Mouse (Mus musculus) CH12.LX (cell line): ENCODE measurements around the gene Kmt5a. TPM values are rescaled to one million over a fixed set of nuclear protein-coding genes. Genes with fewer than 3 reads are reported as not detected.

ENCODE experiments used
- DNase-seq: peaks from one replicate; pipeline ENCODE4 v3.0.0-alpha.2; 2013; ENCODE audit errors: extremely low read depth
- H3K27ac ChIP-seq: 2 replicates; pipeline ENCODE4 v1.5.1; 2012; ENCODE audit warnings: low read depth, mild to moderate bottlenecking, control low read depth, moderate library complexity; ENCODE audit not compliant: insufficient read depth
- H3K27me3 ChIP-seq: replicated peaks from 2 replicates; pipeline ENCODE3; 2012; ENCODE audit warnings: inconsistent platforms
- H3K36me3 ChIP-seq, 2 experiments: replicated peaks in 1 of 2; 2 replicates each; pipeline versions ENCODE3 to v1.6.1; 2012; ENCODE audit warnings: inconsistent platforms in 1 of 2, low read length in 1 of 2, mild to moderate bottlenecking in 1 of 2, mixed read lengths in 1 of 2, moderate library complexity in 1 of 2; ENCODE audit not compliant: control insufficient read depth in 1 of 2, insufficient read depth in 1 of 2
- H3K4me1 ChIP-seq, 2 experiments: 2 replicates each; pipeline ENCODE4 v1.6.1; 2012; ENCODE audit warnings: inconsistent platforms in 1 of 2, moderate library complexity in 1 of 2; ENCODE audit not compliant: insufficient read depth in 2 of 2, control insufficient read depth in 1 of 2
- H3K4me2 ChIP-seq: 2 replicates; pipeline ENCODE4 v1.6.1; 2012; ENCODE audit warnings: low read depth, mild to moderate bottlenecking, control low read depth; ENCODE audit not compliant: poor library complexity, insufficient read depth, severe bottlenecking
- H3K4me3 ChIP-seq, 3 experiments: fragments of 150-350 bp in 1 of 3; sonication (generic) in 1 of 3; replicated peaks in 1 of 3; 2 replicates each; pipeline versions ENCODE3 to v1.5.1; 2011 to 2012; ENCODE audit warnings: low read depth in 2 of 3, low read length in 2 of 3, mild to moderate bottlenecking in 2 of 3, moderate library complexity in 2 of 3, control low read depth in 1 of 3, improper control_type of control experiment in 1 of 3, inconsistent platforms in 1 of 3, mixed read lengths in 1 of 3; ENCODE audit not compliant: poor library complexity in 1 of 3
- H3K79me2 ChIP-seq: replicated peaks from 2 replicates; pipeline ENCODE4 v1.6.1; 2012; ENCODE audit warnings: mild to moderate bottlenecking, moderate library complexity; ENCODE audit not compliant: control insufficient read depth, poor library complexity, insufficient read depth, severe bottlenecking; ENCODE audit errors: extremely low read depth
- H3K9ac ChIP-seq: 2 replicates; pipeline ENCODE4 v1.6.1; 2012; ENCODE audit warnings: low read depth, mild to moderate bottlenecking, control low read depth, moderate library complexity; ENCODE audit not compliant: insufficient read depth
- H3K9me3 ChIP-seq: replicated peaks from 2 replicates; pipeline ENCODE3; 2012; ENCODE audit warnings: low read length, inconsistent platforms, mixed read lengths
- BHLHE40 ChIP-seq: IDR thresholded peaks from 2 replicates; pipeline ENCODE4 v1.6.1; 2011; ENCODE audit warnings: mild to moderate bottlenecking, low read depth, low read length, improper control_type of control experiment
- CHD1 ChIP-seq: IDR thresholded peaks from 2 replicates; pipeline ENCODE4 v1.6.1; 2012; ENCODE audit warnings: low read depth, low read length, improper control_type of control experiment, inconsistent platforms
- CTCF ChIP-seq, 2 experiments: IDR thresholded peaks in 1 of 2; conservative IDR thresholded peaks in 1 of 2; 2 replicates each; pipeline ENCODE4 v1.5.1; 2011 to 2012; ENCODE audit warnings: low read depth in 2 of 2, low read length in 2 of 2, improper control_type of control experiment in 1 of 2, inconsistent platforms in 1 of 2, mild to moderate bottlenecking in 1 of 2, moderate library complexity in 1 of 2
- ETS1 ChIP-seq: conservative IDR thresholded peaks from 2 replicates; pipeline ENCODE4 v1.6.1; 2012; ENCODE audit warnings: low read depth, mild to moderate bottlenecking, inconsistent platforms, low read length, improper control_type of control experiment, moderate library complexity
- GABPA ChIP-seq: IDR thresholded peaks from 2 replicates; pipeline ENCODE4 v1.6.1; 2012; ENCODE audit warnings: low read depth, low read length, improper control_type of control experiment, inconsistent platforms; ENCODE audit not compliant: insufficient replicate concordance
- HCFC1 ChIP-seq: IDR thresholded peaks from 2 replicates; pipeline ENCODE4 v1.6.1; 2012; ENCODE audit warnings: low read depth, mild to moderate bottlenecking, inconsistent platforms, low read length, improper control_type of control experiment
- JUN ChIP-seq: IDR thresholded peaks from 2 replicates; pipeline ENCODE4 v1.6.1; 2011; ENCODE audit warnings: low read depth, mild to moderate bottlenecking, low read length, improper control_type of control experiment, moderate library complexity; ENCODE audit not compliant: insufficient read depth
- JUND ChIP-seq: conservative IDR thresholded peaks from 2 replicates; pipeline ENCODE4 v1.6.1; 2011; ENCODE audit warnings: low read depth, low read length, improper control_type of control experiment
- MAFK ChIP-seq: IDR thresholded peaks from 2 replicates; pipeline ENCODE4 v1.6.1; 2011; ENCODE audit warnings: low read length, improper control_type of control experiment; ENCODE audit not compliant: insufficient replicate concordance
- MXI1 ChIP-seq: IDR thresholded peaks from 2 replicates; pipeline ENCODE4 v1.6.1; 2011; ENCODE audit warnings: mild to moderate bottlenecking, low read depth, low read length, improper control_type of control experiment
- SMC3 ChIP-seq: IDR thresholded peaks from 2 replicates; pipeline ENCODE4 v1.6.1; 2011; ENCODE audit warnings: low read depth, low read length, improper control_type of control experiment
- TBP ChIP-seq: conservative IDR thresholded peaks from 2 replicates; pipeline ENCODE4 v1.6.1; 2011; ENCODE audit warnings: low read depth, low read length, improper control_type of control experiment
- TCF12 ChIP-seq: IDR thresholded peaks from 2 replicates; pipeline ENCODE4 v1.6.1; 2014; ENCODE audit warnings: low read depth, mild to moderate bottlenecking, inconsistent platforms, low read length, improper control_type of control experiment
- ZKSCAN1 ChIP-seq: IDR thresholded peaks from 2 replicates; pipeline ENCODE4 v1.6.1; 2012; ENCODE audit warnings: low read depth, inconsistent platforms, low read length, improper control_type of control experiment, borderline replicate concordance
- dilution Hi-C: fragments of 300-500 bp; cut with MboI; formaldehyde crosslinking; loops from 2 replicates; pipeline ENCODE4 v1.14.3; 2020; ENCODE audit warnings: low sequenced_read_pairs; ENCODE audit not compliant: extremely low pct_unique_long_range_greater_than_20kb, extremely low pct_ligation_motif_present
- in situ Hi-C: fragments of 300-500 bp; cut with MboI; formaldehyde crosslinking; loops from 3 replicates; pipeline ENCODE4 v1.14.3; 2019; ENCODE audit warnings: low sequenced_read_pairs, low pct_ligation_motif_present, low pct_unique_long_range_greater_than_20kb, mixed read lengths
- polyA plus RNA-seq: library from polyadenylated mRNA; unstranded; fragments of >175 nt; gene quantifications from 2 replicates; pipeline ENCODE4 v1.2.1, GENCODE M21; 2012; ENCODE audit warnings: low read depth; ENCODE audit not compliant: insufficient read length
- total RNA-seq, 2 experiments: library from RNA; depleted of rRNA; stranded (reverse); fragments of 300-350 nt in 1 of 2; fragments of >200 nt in 1 of 2; gene quantifications; 2 replicates each; pipeline ENCODE4 v1.2.3; 2012 to 2014

The Kmt5a gene
- total and polyA plus RNA-seq, 3 experiments, result 55.3 to 151 (median 62.8) TPM

DNA sequence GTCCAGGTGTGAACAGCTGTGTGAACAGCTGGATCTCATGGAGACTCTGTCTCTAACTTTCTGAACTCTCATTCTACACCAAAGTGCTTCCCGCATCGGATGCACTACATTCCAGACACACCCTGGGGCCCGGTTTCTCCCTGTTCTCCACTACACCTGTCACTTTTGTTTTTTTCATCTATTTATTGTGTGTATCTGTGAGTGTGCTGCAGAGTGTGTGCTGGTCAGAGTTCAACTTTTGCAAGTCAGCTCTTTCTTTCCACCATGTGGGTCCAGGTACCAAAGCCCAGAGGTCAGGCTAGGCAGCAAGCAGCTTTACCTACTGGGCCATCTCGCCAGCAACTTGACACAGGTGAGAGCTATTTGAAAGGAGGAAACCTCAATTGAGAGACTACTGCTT lies 65.5 kb downstream of the Kmt5a start:
- no peaks in the 10 kb centered on the region for H3K27me3 ChIP-seq
- dilution Hi-C loops (no loop called here), in situ Hi-C loops (no loop called here)
- H3K9ac ChIP-seq, result no peak overlapping the region
- H3K4me1 ChIP-seq, result peaks cover 7 to 22% of the 10 kb centered on the region in 2 experiments; a peak in 3 of 4 replicates
- H3K4me3 ChIP-seq, result no peak overlapping the region
- H3K27ac ChIP-seq, result no peak overlapping the region
- no peaks in the 10 kb centered on the region for H3K79me2 ChIP-seq
- no peaks in the 10 kb centered on the region for H3K9me3 ChIP-seq
- no peak for DNase-seq
- H3K36me3 ChIP-seq, result peaks cover 5 to 26% of the 10 kb centered on the region in 2 experiments
- H3K4me2 ChIP-seq, result no peak overlapping the region
- no peak for TF ChIP-seq JUN
- TF ChIP-seq GABPA, result no peak
- TF ChIP-seq, all 38 proteins: peak for 0

DNA sequence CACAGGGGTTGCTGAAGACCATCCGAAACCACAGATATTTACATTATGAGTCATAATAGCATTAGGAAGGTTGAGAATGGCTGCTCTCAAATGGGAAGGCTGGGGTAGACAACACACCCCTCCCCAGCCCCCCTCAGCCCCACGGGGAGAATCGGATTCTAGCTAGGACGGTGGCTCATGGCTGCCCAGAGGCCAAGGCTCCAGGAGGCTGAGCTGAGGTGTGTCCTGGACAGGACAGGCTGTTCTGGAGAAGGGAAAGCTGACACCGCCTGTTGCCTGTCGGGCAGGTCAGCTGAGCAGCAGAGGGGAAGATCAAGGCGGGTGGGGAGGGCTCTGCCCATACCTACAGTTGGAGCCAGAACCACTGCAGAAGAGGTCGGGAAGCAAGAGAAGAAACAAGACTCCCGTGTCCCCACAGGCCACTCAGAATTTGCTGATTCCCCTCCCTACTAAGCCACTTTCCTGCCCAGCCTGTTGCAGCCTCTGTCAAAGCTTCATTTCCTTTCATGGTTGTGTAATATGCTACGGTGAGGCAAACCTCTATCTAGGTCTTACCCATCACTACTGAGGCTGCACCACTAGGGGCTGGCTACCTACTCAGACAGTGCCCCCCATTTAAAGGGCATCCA lies 67.1 kb downstream of the Kmt5a start:
- no peak overlapping the region for H3K27ac ChIP-seq
- H3K4me2 ChIP-seq, result no peak overlapping the region
- in situ Hi-C loops, result no loop called here
- no peaks in the 10 kb centered on the region for H3K79me2 ChIP-seq
- no peak for DNase-seq
- peaks cover 2 to 18% of the 10 kb centered on the region in 2 experiments for H3K36me3 ChIP-seq
- no peak for TF ChIP-seq MAFK
- no peak for TF ChIP-seq BHLHE40
- no peak for TF ChIP-seq ETS1
- no peak for TF ChIP-seq CTCF (conservative IDR thresholded peaks at IDR 0.05 in 1 of 2, IDR thresholded peaks at IDR 0.05 in 1 of 2; ENCODE audit: low read depth in 2 of 2, low read length in 2 of 2)
- TF ChIP-seq MXI1, result no peak
- no peak for TF ChIP-seq HCFC1
- no peak for TF ChIP-seq TBP
- TF ChIP-seq GABPA, result no peak
- TF ChIP-seq JUND, result no peak
- TF ChIP-seq TCF12, result no peak
- no peak for TF ChIP-seq CHD1
- no peak for TF ChIP-seq SMC3
- TF ChIP-seq ZKSCAN1, result no peak
- no peaks in the 10 kb centered on the region for H3K9me3 ChIP-seq
- dilution Hi-C loops, result no loop called here
- H3K27me3 ChIP-seq, result no peaks in the 10 kb centered on the region
- H3K4me3 ChIP-seq, result no peak overlapping the region
- H3K9ac ChIP-seq, result no peak overlapping the region
- H3K4me1 ChIP-seq, result peaks cover 7 to 22% of the 10 kb centered on the region in 2 experiments; a peak in 3 of 4 replicates
